Mouse (Mus musculus) intestine, embryonic 16.5 days (tissue): ENCODE measurements around the gene Cdadc1. TPM values are rescaled to one million over a fixed set of nuclear protein-coding genes. Genes with fewer than 3 reads are reported as not detected.

Experiments
- ATAC-seq: fragments of 200-750 bp; cut with Nextera tagmentation; 2 replicates; pipeline ENCODE4 v1.8.0; 2017; ENCODE audit warnings: moderate TSS enrichment, moderate library complexity
- H3K27ac ChIP-seq: fragments of 300-500 bp; sonication (generic); 2 replicates; pipeline ENCODE4 v1.5.1; 2014; ENCODE audit warnings: mild to moderate bottlenecking, low read length
- H3K27me3 ChIP-seq: fragments of 300-500 bp; sonication (generic); replicated peaks from 2 replicates; pipeline ENCODE4 v1.6.1; 2014; ENCODE audit warnings: low read length, control low read depth, mixed read lengths; ENCODE audit not compliant: control insufficient read depth, insufficient read depth
- H3K36me3 ChIP-seq: fragments of 300-500 bp; sonication (generic); 2 replicates; pipeline ENCODE4 v1.6.1; 2014; ENCODE audit warnings: low read length, control low read depth; ENCODE audit not compliant: control insufficient read depth, insufficient read depth
- H3K4me1 ChIP-seq: fragments of 300-500 bp; sonication (generic); 2 replicates; pipeline ENCODE4 v1.6.1; 2014; ENCODE audit warnings: low read length, control low read depth, mixed read lengths; ENCODE audit not compliant: control insufficient read depth, insufficient read depth
- H3K4me2 ChIP-seq: fragments of 300-500 bp; sonication (generic); 2 replicates; pipeline ENCODE4 v1.6.1; 2014; ENCODE audit warnings: low read depth, low read length, control low read depth
- H3K4me3 ChIP-seq: fragments of 300-500 bp; sonication (generic); 2 replicates; pipeline ENCODE4 v1.5.1; 2014; ENCODE audit warnings: mild to moderate bottlenecking, low read length
- H3K9ac ChIP-seq: fragments of 300-500 bp; sonication (generic); 2 replicates; pipeline ENCODE4 v1.6.1; 2014; ENCODE audit warnings: low read depth, low read length
- H3K9me3 ChIP-seq: fragments of 300-500 bp; sonication (generic); 2 replicates; pipeline ENCODE4 v1.6.1; 2016; ENCODE audit warnings: low read length, control low read depth; ENCODE audit not compliant: control insufficient read depth
- WGBS: fragments of 180-500 bp; shearing (Covaris S2); extraction: QIAGEN DNeasy Blood & Tissue Kit; methylation state at CpG from one replicate; pipeline ENCODE4 v1.1.7; 2014; 5-methylcytosine and 5-hydroxymethylcytosine counted together
- polyA plus RNA-seq: library from polyadenylated mRNA; unstranded; fragments of >200 nt; fragmentation: Nextera tagmentation; extraction: Ambion mirVana; gene quantifications from 2 replicates; pipeline ENCODE4 v1.2.1, GENCODE M21; 2015

Cdadc1 gene
- polyA plus RNA-seq, 1 experiment from 2014 or later: 32.3 TPM

DNA sequence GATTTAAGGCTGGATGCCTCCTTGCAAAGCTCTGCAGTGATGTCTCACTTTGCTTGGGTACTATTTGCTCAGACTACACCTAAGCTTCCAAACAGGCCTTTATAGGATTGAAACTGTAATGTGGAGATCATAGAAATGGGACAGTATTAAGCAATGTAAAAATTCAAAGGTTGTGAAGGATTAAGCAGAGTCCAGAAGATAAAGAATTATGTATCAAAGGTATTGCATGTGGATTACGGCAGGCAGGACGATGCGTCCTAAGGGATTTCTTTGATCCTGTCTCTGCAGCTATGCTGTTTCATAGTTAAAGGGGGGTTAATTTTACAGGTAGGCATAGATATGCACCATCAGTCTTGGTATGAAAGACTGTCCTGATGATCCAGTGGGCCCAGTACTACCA lies 5.2 kb downstream of the Cdadc1 start:
- Histone ChIP-seq H3K36me3 (peaks cover 3% of the 10 kb centered on the region; the same call in 1 of the 2 replicates), H3K27ac (no peak overlapping the region)
- WGBS: 92% methylated on average over 3 of the region's 3 CpGs

DNA sequence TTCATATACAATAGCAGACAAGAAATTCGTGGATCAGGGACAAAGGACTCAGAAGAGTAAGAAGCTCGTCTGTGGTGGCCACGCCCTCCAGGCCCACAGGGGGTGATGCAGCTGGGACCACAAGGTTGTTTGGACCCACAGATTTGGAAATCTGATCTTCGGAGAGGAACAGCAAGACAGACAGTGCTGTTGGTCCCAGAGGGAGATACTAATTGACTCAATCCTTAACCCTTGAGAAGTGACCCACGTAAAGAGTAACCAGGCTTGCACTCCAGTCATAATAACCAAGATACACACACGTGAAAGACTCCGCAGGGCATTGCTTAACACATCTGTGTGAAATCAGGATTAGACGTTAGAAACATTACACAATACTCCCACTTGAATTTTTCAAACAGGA lies 5.9 kb downstream of the Cdadc1 start:
- Histone ChIP-seq H3K4me1 (peaks cover 5% of the 10 kb centered on the region), H3K27ac (no peak overlapping the region), H3K9ac (no peak overlapping the region), H3K4me2 (no peak overlapping the region), H3K27me3 (no peaks in the 10 kb centered on the region), H3K9me3 (no peaks in the 10 kb centered on the region), H3K36me3 (peaks cover 3% of the 10 kb centered on the region; the same call in 1 of the 2 replicates), H3K4me3 (no peak overlapping the region)
- 82% methylated on average over 8 of the region's 8 CpGs for WGBS
- no peak for ATAC-seq

More for the DNA sequence above, 5.2 kb downstream of the Cdadc1 start:
- Histone ChIP-seq H3K27me3 (no peaks in the 10 kb centered on the region), H3K4me3 (no peak overlapping the region), H3K9ac (no peak overlapping the region), H3K4me1 (peaks cover 8% of the 10 kb centered on the region), H3K9me3 (no peaks in the 10 kb centered on the region), H3K4me2 (no peak overlapping the region)
- no peak for ATAC-seq

DNA sequence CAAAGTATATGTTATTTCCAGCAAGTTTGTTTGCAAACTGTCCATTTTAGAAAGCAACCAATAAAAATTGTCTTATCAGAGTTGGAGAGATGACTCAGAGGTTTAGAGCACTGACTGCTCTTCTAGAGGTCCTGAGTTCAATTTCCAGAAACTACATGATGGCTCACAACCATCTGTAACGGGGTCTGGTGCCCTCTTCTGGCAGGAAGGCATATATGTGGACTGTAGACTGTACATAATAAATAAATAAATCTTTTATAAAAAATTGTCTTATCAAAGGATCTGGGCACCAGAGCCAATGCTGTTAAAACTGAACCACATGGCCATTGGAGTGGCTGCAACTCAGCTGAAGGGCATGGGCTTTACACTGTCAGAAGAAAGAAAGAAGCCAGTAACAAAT lies 7.1 kb downstream of the Cdadc1 start:
- no peak overlapping the region for H3K4me3 ChIP-seq
- no peaks in the 10 kb centered on the region for H3K9me3 ChIP-seq
- H3K27ac ChIP-seq: no peak overlapping the region
- ATAC-seq: no peak
- H3K9ac ChIP-seq: no peak overlapping the region
- H3K4me1 ChIP-seq: no peaks in the 10 kb centered on the region
- H3K36me3 ChIP-seq: peaks cover 6% of the 10 kb centered on the region
- 67% methylated on average over 1 of the region's 1 CpGs for WGBS
- no peaks in the 10 kb centered on the region for H3K27me3 ChIP-seq
- no peak overlapping the region for H3K4me2 ChIP-seq

DNA sequence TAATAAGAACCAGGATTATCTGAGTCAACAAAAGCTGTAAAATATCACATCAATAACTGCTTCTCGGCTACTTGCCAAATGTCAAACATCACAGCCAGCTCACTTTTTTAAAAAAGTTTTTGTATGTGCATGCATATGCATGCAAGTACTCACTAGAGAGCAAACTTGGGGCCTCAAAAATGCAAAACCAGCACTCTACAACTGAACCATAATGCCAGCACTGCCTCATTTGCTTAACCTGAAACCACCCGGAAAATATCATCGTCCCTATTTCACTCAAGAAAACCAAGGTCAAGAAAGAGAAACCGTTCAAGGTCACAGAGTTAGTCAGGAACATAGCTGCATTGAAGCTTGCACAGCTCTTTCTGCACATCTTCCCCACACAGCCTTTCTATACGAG lies 21.4 kb downstream of the Cdadc1 start:
- H3K4me1 ChIP-seq: no peaks in the 10 kb centered on the region
- no peak overlapping the region for H3K4me2 ChIP-seq
- no peak overlapping the region for H3K4me3 ChIP-seq
- no peak for ATAC-seq
- no peak overlapping the region for H3K27ac ChIP-seq
- 86% methylated on average over 5 of the region's 5 CpGs for WGBS
- H3K27me3 ChIP-seq: no peaks in the 10 kb centered on the region
- H3K36me3 ChIP-seq: peaks cover 4% of the 10 kb centered on the region; the same call in 1 of the 2 replicates
- no peak overlapping the region for H3K9ac ChIP-seq
- H3K9me3 ChIP-seq: no peaks in the 10 kb centered on the region

DNA sequence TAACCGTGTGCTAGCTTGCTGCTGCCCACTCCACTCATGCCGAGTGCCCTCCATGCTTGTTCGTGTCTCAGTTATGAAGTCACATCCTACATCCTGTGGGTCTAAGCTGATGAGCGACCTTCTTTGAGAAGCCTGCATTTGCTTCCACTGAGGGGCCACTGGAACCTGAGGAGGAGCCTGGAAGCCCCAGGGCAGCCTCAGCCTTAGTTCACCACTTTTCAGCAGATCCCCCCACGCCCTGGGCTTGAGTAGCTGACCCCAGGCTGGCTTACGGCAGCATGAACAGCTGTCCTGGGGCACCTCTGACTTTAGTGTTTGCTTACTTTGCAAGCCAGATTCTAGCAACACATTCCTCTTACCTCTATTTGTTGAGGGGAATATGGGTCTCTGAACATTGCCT lies 31.0 kb downstream of the Cdadc1 start:
- 86% methylated on average over 6 of the region's 6 CpGs for WGBS
- ATAC-seq: no peak
- Histone ChIP-seq H3K4me3 (no peak overlapping the region), H3K9ac (no peak overlapping the region), H3K27ac (no peak overlapping the region), H3K9me3 (no peaks in the 10 kb centered on the region), H3K4me1 (no peaks in the 10 kb centered on the region), H3K4me2 (no peak overlapping the region), H3K27me3 (no peaks in the 10 kb centered on the region), H3K36me3 (no peaks in the 10 kb centered on the region; the same call in 1 of the 2 replicates)

DNA sequence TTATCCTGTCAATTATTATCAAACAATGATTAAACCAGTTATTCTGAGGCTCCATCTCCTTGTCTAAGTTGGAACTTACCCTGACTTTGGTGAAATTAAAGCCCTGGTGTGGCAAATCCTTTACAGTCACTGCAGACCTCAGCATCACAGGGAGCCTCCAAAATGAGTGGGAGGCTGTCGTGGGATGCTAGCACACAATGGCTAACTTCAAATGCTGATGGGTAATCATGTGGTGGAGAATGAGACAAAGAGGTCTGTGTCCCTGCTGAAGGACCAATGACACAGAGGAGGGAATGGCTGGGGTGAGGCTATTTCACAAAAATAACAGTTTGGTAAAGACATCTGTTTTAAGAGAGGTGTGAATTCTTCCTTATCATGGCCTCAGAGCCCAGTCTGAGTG lies 39.9 kb downstream of the Cdadc1 start:
- Histone ChIP-seq H3K4me3 (no peak overlapping the region), H3K27me3 (no peaks in the 10 kb centered on the region), H3K9me3 (no peaks in the 10 kb centered on the region), H3K4me1 (no peaks in the 10 kb centered on the region), H3K4me2 (no peak overlapping the region), H3K27ac (no peak overlapping the region), H3K9ac (no peak overlapping the region), H3K36me3 (no peaks in the 10 kb centered on the region)
- WGBS: 65% methylated on average over 1 of the region's 1 CpGs
- ATAC-seq: no peak

DNA sequence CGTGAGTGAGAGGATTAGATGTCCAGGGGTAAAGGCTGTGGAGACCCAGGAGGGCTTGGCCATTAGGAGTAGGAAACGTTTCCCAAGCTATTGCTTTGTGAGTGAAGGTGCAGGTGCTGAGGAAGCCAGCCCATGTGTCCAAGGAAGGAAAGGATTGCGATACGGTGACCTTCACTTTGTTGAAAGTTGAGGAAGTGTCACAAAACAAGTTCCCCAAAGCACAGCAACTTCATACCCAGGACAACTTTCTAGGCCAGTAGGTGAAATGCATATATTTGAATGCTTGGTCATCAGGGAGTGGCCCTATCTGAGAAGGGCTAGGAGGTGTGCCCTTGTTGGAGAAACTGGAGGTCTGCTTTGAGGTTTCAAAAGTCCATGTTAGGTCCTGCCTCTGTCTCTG lies 40.7 kb downstream of the Cdadc1 start:
- WGBS: 69% methylated on average over 4 of the region's 4 CpGs
- Histone ChIP-seq H3K27ac (no peak overlapping the region), H3K4me3 (no peak overlapping the region), H3K36me3 (no peaks in the 10 kb centered on the region), H3K4me1 (no peaks in the 10 kb centered on the region), H3K9me3 (no peaks in the 10 kb centered on the region), H3K4me2 (no peak overlapping the region), H3K27me3 (no peaks in the 10 kb centered on the region), H3K9ac (no peak overlapping the region)
- ATAC-seq: no peak

DNA sequence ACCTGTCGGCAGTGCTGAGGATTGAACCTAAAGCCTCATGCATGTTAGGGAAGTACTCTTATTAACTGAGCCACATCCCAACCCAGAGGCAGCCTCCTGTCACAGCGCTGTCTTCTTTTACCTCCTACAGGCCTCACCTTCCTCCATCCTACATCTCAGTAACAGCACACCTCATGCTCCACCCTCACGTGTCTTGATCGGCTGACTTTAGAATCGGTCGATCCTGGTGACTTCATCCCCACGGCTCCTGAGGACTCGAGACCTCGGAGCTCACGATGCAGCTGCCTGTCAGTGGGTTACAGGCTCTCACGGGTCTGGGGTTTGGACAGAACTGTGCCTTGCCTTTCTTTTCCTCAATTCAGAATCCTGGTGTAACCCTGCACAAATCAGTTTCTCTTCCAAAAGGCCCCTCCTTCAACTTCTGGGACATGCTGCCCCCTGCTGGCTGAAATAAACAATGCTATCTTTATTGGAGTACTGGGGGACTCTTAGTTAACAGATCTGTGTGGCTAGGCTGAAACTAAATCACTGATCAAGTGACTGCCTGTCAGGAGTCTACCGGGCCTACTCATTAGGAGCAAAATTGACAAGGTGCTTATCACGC lies 41.7 kb downstream of the Cdadc1 start:
- H3K9me3 ChIP-seq: no peaks in the 10 kb centered on the region
- no peaks in the 10 kb centered on the region for H3K4me1 ChIP-seq
- WGBS: 50% methylated on average over 13 of the region's 13 CpGs
- H3K4me3 ChIP-seq: no peak overlapping the region
- no peak overlapping the region for H3K9ac ChIP-seq
- peak; percentile 34; the same call in 1 of the 2 replicates for ATAC-seq
- H3K27me3 ChIP-seq: no peaks in the 10 kb centered on the region
- H3K36me3 ChIP-seq: no peaks in the 10 kb centered on the region
- H3K4me2 ChIP-seq: 0 out of 2 replicates have a peak overlapping the region, but pooled peaks have one; percentile 16
- no peak overlapping the region for H3K27ac ChIP-seq

DNA sequence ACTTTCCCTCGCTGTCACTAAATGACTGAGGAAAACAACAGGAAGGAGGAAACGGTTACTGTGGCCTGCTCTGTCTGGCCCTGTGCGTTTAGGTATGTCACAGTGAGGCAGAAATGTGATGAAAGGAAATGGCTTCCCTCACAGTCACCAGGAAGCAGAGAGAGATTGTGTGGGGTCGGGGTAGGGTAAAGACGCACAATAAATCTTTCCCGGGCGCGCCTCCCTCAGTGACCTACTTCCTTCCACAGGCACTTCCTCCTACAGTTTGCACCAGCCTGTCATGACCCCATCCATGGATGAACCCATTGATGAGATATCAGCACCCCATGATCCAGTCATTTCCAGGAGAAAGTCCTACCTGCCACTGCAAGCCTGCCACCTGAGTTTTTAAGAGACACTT lies 42.7 kb downstream of the Cdadc1 start:
- no peak for ATAC-seq
- H3K27me3 ChIP-seq: no peaks in the 10 kb centered on the region
- H3K9me3 ChIP-seq: no peaks in the 10 kb centered on the region
- 72% methylated on average over 8 of the region's 8 CpGs for WGBS
- H3K4me3 ChIP-seq: no peak overlapping the region
- no peak overlapping the region for H3K9ac ChIP-seq
- H3K4me2 ChIP-seq: no peak overlapping the region
- H3K27ac ChIP-seq: no peak overlapping the region
- no peaks in the 10 kb centered on the region for H3K36me3 ChIP-seq
- no peaks in the 10 kb centered on the region for H3K4me1 ChIP-seq

DNA sequence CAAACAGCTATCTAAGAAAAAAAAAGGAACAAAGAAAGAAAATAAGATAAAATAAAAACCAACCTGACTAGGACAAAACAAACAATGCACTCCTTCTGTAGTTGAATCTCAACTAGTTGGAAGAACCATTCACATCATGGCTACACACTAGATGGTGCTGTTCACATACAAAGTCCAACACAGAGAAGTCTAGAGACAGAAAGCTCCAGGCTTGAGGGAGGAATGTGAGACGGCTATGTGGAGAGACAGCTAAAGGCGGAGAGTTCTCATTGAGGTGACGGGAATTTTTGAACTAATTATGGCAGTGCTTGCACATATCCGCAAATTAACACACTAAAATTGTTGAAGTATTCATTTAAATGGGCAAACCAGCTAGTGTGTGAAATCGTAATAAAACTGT lies 43.7 kb downstream of the Cdadc1 start:
- no peak overlapping the region for H3K4me3 ChIP-seq
- H3K9ac ChIP-seq: no peak overlapping the region
- ATAC-seq: no peak
- no peaks in the 10 kb centered on the region for H3K36me3 ChIP-seq
- H3K4me2 ChIP-seq: no peak overlapping the region
- no peaks in the 10 kb centered on the region for H3K4me1 ChIP-seq
- H3K27me3 ChIP-seq: no peaks in the 10 kb centered on the region
- WGBS: 77% methylated on average over 5 of the region's 5 CpGs
- H3K27ac ChIP-seq: no peak overlapping the region
- H3K9me3 ChIP-seq: no peaks in the 10 kb centered on the region
